Mouse (Mus musculus): Measurements from ENCODE around the gene Mfsd6. TPM values are rescaled to one million over a fixed set of nuclear protein-coding genes. Genes with fewer than 3 reads are reported as not detected.

The Mfsd6 gene
- total RNA-seq, 1 experiment from 2014 or later: 70.3 TPM

Other genes starting within 250 kb of the Mfsd6 start
- gene Nab1, start 226.8 kb downstream of the Mfsd6 start, total RNA-seq (2017): 35.6 and 40.5 TPM in 2 replicates
- gene Nemp2, start 96.8 kb downstream of the Mfsd6 start, total RNA-seq (2017): 47.9 and 56.1 TPM in 2 replicates
- 57.5 and 61.9 TPM in 2 replicates for gene Inpp1, start 90.2 kb upstream of the Mfsd6 start, total RNA-seq (2017)
- 29.4 and 38.8 TPM in 2 replicates for gene Hibch, start 117.5 kb upstream of the Mfsd6 start, total RNA-seq (2017)

Data from neutrophil, adult 5-6 weeks (primary cell).